Mouse (Mus musculus) lung, postnatal 0 days (tissue): ENCODE results near the gene Pawr. TPM values are rescaled to one million over a fixed set of nuclear protein-coding genes. Genes with fewer than 3 reads are reported as not detected.
"Not testable (repeated sequence)": the region's sequence is repeated elsewhere in the genome, so short reads cannot be mapped to it uniquely, and the experiment has no call there.

Experiments
- ATAC-seq: fragments of 200-750 bp; cut with Nextera tagmentation; 2 replicates; pipeline ENCODE4 v1.8.0; 2017; ENCODE audit warnings: moderate library complexity
- DNase-seq: peaks from one replicate; pipeline ENCODE4 v3.0.0-alpha.2; 2016; ENCODE audit warnings: low spot score
- H3K27ac ChIP-seq: fragments of 300-500 bp; sonication (generic); 2 replicates; pipeline ENCODE4 v1.5.1; 2014; ENCODE audit warnings: antibody characterized with exemption, mild to moderate bottlenecking, low read length, mixed read lengths
- H3K27me3 ChIP-seq: fragments of 300-500 bp; sonication (generic); replicated peaks from 2 replicates; pipeline ENCODE4 v1.6.1; 2014; ENCODE audit warnings: low read length, mixed read lengths; ENCODE audit not compliant: insufficient read depth
- H3K36me3 ChIP-seq: fragments of 300-500 bp; sonication (generic); 2 replicates; pipeline ENCODE4 v1.6.1; 2014; ENCODE audit warnings: low read length, mixed read lengths; ENCODE audit not compliant: insufficient read depth
- H3K4me1 ChIP-seq: fragments of 300-500 bp; sonication (generic); 2 replicates; pipeline ENCODE4 v1.6.1; 2014; ENCODE audit warnings: antibody characterized with exemption, low read depth, low read length, mixed read lengths; ENCODE audit not compliant: insufficient read depth
- H3K4me2 ChIP-seq: fragments of 300-500 bp; sonication (generic); replicated peaks from 2 replicates; pipeline ENCODE4 v1.6.1; 2014; ENCODE audit warnings: low read depth, mild to moderate bottlenecking, low read length, moderate library complexity, mixed read lengths
- H3K4me3 ChIP-seq: fragments of 300-500 bp; sonication (generic); 2 replicates; pipeline ENCODE4 v1.5.1; 2014; ENCODE audit warnings: low read depth, low read length
- H3K9ac ChIP-seq: fragments of 300-500 bp; sonication (generic); replicated peaks from 2 replicates; pipeline ENCODE4 v1.6.1; 2014; ENCODE audit warnings: low read depth, mild to moderate bottlenecking
- H3K9me3 ChIP-seq: fragments of 300-500 bp; sonication (generic); 2 replicates; pipeline ENCODE4 v1.6.1; 2016; ENCODE audit warnings: low read length, mixed read lengths
- CTCF ChIP-seq: IDR thresholded peaks from 2 replicates; pipeline ENCODE4 v1.5.1; 2016; ENCODE audit warnings: antibody characterized with exemption, mild to moderate bottlenecking
- EP300 ChIP-seq: IDR thresholded peaks from 2 replicates; pipeline ENCODE4 v1.6.1; 2016; ENCODE audit warnings: antibody characterized with exemption, mild to moderate bottlenecking, control low read depth
- WGBS: fragments of 180-500 bp; shearing (Covaris S2); extraction: QIAGEN DNeasy Blood & Tissue Kit; methylation state at CpG from one replicate; pipeline ENCODE4 v1.1.7; 2014; 5-methylcytosine and 5-hydroxymethylcytosine counted together
- polyA plus RNA-seq: library from polyadenylated mRNA; unstranded; fragments of >200 nt; fragmentation: Nextera tagmentation; extraction: Ambion mirVana; gene quantifications from 2 replicates; pipeline ENCODE4 v1.2.1, GENCODE M21; 2015

The Pawr gene
- polyA plus RNA-seq, 1 experiment from 2014 or later = 15.3 TPM

DNA sequence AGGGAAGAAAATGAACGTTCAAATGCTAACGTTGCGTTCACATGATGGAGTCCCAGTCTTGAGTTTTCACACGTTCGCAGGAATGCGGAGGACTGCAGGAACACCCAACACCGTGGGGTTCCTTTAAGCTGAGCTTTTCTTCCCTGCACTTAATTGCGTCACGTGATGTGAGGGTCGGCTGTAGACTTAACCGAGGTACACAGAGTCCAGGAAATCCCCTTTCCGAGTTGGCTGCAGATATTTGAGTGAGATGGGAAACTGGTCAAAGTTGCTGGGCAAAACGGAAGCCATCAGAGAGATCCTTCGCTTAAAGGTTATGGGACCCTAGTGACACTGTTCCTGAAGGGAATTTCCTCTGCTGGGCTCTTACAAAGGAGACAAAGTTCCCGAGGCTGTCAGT, 102.1 kb downstream of the Pawr start:
- no peak overlapping the region; the same call in 1 of the 2 replicates for H3K27ac ChIP-seq

DNA sequence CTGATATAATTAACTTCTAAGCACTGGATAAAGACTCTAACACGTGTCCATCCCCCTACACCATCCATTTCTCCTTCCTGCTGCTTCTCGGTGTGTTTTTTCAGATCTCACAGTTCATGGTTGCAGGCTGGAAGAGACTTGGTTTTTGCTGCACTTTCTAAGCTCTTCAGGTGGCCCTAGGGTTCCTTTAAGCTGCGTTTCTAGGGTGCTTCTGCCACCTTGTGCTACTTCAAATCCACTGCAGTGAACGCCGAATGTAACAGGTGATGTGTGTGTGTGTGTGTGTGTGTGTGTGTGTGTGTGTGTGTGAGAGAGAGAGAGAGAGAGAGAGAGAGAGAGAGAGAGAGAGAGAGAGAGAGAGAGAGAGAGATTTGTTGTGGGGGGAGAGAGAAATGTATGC, 103.7 kb downstream of the Pawr start:
- peak; percentile 83 for DNase-seq
- ATAC-seq = peak; percentile 85
- H3K9ac ChIP-seq = no peak overlapping the region
- H3K4me2 ChIP-seq = peak overlapping the region; percentile 43
- H3K27me3 ChIP-seq = no peaks in the 10 kb centered on the region
- H3K4me3 ChIP-seq = peak overlapping the region; percentile 15; the same call in 1 of the 2 replicates
- H3K4me1 ChIP-seq = peaks cover 5% of the 10 kb centered on the region; the same call in 1 of the 2 replicates
- H3K9me3 ChIP-seq = no peaks in the 10 kb centered on the region
- no peaks in the 10 kb centered on the region for H3K36me3 ChIP-seq
- TF ChIP-seq CTCF = peak; percentile 77
- TF ChIP-seq EP300 = no peak; the same call in 1 of the 2 replicates
- H3K27ac ChIP-seq = no peak overlapping the region
- WGBS = 16% methylated on average over 5 of the region's 5 CpGs

More for the DNA sequence above, 102.1 kb downstream of the Pawr start:
- H3K9me3 ChIP-seq = no peaks in the 10 kb centered on the region
- peak; percentile 47; the same call in 1 of the 2 replicates for ATAC-seq
- no peaks in the 10 kb centered on the region for H3K36me3 ChIP-seq
- 9% methylated on average over 15 of the region's 15 CpGs for WGBS
- peaks cover 5% of the 10 kb centered on the region; the same call in 1 of the 2 replicates for H3K4me1 ChIP-seq
- peak overlapping the region; percentile 30 for H3K4me2 ChIP-seq
- H3K4me3 ChIP-seq = no peak overlapping the region
- DNase-seq = peak; percentile 32
- no peaks in the 10 kb centered on the region for H3K27me3 ChIP-seq
- TF ChIP-seq CTCF (no peak), EP300 (no peak; the same call in 1 of the 2 replicates)
- no peak overlapping the region for H3K9ac ChIP-seq

DNA sequence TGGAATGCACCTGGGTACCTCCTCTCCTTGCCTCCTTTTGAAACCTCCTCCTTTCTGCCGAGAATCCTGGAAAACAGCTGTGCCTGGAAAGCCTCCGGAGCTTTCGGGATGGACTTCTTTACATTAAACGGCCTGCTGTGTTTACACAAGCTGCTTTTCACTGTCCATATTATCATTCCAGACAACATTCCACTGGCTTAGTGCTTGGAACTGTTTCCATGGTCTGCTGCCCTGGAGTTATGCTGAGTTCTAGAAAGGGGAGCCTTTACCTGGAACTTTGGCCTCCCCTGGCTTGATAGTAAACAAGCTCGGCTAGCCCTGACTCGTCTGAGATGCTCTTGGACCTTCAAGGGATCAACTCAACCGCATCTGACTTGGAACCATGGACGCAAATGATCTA, 104.4 kb downstream of the Pawr start:
- DNase-seq = no peak
- H3K36me3 ChIP-seq = no peaks in the 10 kb centered on the region
- H3K4me1 ChIP-seq = peaks cover 5% of the 10 kb centered on the region; the same call in 1 of the 2 replicates
- ATAC-seq = no peak
- WGBS = 34% methylated on average over 8 of the region's 8 CpGs
- no peak overlapping the region for H3K4me3 ChIP-seq
- TF ChIP-seq EP300 = no peak
- no peak for TF ChIP-seq CTCF
- no peak overlapping the region for H3K4me2 ChIP-seq
- H3K9me3 ChIP-seq = no peaks in the 10 kb centered on the region
- no peaks in the 10 kb centered on the region for H3K27me3 ChIP-seq
- H3K9ac ChIP-seq = no peak overlapping the region
- no peak overlapping the region for H3K27ac ChIP-seq

DNA sequence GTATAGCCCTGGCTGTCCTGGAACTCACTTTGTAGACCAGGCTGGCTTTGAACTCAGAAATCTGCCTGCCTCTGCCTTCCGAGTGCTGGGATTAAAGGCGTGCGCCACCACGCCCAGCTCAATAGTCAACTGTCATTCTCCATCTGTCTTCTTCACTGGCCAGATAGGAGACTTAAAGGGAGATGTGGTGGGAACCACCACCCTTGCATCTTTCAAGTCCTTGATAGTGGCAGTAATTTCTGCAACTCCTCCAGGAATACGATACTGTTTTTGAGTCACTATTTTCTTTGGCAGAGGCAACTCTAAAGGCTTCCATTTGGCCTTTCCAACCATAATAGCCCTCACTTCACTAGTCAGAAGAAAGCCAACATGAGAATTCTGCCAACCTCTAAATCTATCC, 108.3 kb downstream of the Pawr start:
- WGBS = 89% methylated on average over 5 of the region's 5 CpGs
- not testable (repeated sequence) for H3K4me2 ChIP-seq, DNase-seq, H3K9ac ChIP-seq, H3K4me3 ChIP-seq, H3K4me1 ChIP-seq, H3K27me3 ChIP-seq, ATAC-seq, H3K27ac ChIP-seq, H3K9me3 ChIP-seq, H3K36me3 ChIP-seq

DNA sequence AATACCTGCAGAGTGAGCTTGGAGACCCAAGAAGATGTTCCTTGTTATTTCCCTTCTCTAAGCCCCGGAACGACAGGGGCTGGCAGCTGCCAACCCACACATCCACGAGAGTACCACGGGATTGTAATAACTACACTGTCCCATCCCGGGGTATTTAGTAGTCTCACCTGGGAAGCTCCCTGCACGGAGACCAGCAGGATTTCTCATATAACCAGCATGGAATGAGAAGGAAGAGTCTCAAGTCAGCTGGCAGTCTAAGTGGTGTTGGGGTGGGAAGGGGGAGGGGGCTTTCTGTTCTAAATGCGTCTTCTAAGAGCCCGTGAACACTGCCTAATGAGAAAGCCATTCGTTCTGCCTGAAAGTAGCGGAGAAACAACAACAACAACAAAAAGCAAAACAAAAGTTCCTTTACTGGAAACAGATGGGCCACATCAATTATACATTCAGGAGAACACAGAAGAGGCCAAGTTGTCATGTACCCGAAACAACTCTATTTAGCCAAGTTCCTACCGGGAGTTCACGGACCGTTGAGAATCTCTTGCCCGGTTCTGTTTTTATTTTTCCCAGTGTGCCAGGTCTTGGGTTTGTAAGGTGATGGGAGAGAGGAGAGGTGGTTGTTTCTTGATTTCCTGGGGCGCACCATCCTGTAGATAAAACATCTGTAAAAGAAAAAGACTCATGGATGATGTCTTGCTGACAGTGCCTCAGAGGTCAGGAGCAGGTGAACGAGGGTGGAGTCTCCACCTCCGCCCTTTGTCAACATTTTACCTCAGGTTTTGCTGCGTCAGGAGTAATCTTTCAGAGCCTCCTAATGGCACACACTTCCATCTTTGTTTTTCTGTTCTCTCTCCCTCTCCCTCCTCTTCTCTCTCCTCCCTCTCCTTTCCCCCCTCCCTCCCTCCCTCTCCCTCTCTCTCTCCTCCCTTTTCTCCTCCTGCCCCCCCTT, 112.3 kb downstream of the Pawr start:
- peaks cover 14% of the 10 kb centered on the region for H3K4me1 ChIP-seq
- 45% methylated on average over 19 of the region's 19 CpGs for WGBS
- H3K9ac ChIP-seq = no peak overlapping the region
- H3K4me3 ChIP-seq = no peak overlapping the region
- DNase-seq = peak; percentile 36
- no peaks in the 10 kb centered on the region for H3K27me3 ChIP-seq
- no peak for ATAC-seq
- H3K4me2 ChIP-seq = no peak overlapping the region
- no peaks in the 10 kb centered on the region for H3K9me3 ChIP-seq
- H3K36me3 ChIP-seq = no peaks in the 10 kb centered on the region
- no peak for TF ChIP-seq CTCF
- peak overlapping the region; percentile 82 for H3K27ac ChIP-seq

DNA sequence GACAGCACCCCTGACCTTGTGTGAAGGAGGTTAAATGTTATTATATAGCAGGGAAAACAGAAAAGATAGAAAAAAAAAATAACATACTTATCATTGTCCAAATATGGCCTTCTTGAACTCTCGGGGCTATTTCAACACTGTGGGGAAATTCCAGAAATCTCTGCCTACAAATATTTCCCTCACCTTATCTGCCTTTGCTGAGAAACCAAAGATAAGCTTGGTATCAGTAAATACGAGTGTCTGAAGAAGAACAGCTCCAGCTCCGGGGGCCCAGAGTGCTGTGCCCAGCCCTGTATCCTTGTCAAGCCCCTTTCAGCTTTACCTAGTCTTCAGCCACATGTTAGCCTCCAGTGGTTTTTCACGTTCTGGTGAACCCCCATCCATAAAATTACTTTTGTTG, 113.2 kb downstream of the Pawr start:
- peak overlapping the region; percentile 82 for H3K27ac ChIP-seq
- H3K4me2 ChIP-seq = peak overlapping the region; percentile 50; the same call in 1 of the 2 replicates
- DNase-seq = peak; percentile 21
- H3K9ac ChIP-seq = no peak overlapping the region
- no peaks in the 10 kb centered on the region for H3K36me3 ChIP-seq
- no peak for ATAC-seq
- H3K9me3 ChIP-seq = no peaks in the 10 kb centered on the region
- peaks cover 14% of the 10 kb centered on the region for H3K4me1 ChIP-seq
- H3K27me3 ChIP-seq = no peaks in the 10 kb centered on the region
- WGBS = 12% methylated on average over 4 of the region's 4 CpGs
- H3K4me3 ChIP-seq = no peak overlapping the region
- TF ChIP-seq EP300 (peak; percentile 84), CTCF (no peak)
